Mouse (Mus musculus) B cell, adult (primary cell): ENCODE results near the gene Gm20708. TPM values are rescaled to one million over a fixed set of nuclear protein-coding genes. Genes with fewer than 3 reads are reported as not detected.

Experiments
- total RNA-seq: library from RNA; stranded (reverse); gene quantifications from 4 replicates; pipeline ENCODE4 v1.2.4, GENCODE M21; 2023; ENCODE audit not compliant: inconsistent age

Gm20708 gene
- total RNA-seq: 9.2 to 15.2 TPM (median 11.7 TPM) in 4 replicates

DNA sequence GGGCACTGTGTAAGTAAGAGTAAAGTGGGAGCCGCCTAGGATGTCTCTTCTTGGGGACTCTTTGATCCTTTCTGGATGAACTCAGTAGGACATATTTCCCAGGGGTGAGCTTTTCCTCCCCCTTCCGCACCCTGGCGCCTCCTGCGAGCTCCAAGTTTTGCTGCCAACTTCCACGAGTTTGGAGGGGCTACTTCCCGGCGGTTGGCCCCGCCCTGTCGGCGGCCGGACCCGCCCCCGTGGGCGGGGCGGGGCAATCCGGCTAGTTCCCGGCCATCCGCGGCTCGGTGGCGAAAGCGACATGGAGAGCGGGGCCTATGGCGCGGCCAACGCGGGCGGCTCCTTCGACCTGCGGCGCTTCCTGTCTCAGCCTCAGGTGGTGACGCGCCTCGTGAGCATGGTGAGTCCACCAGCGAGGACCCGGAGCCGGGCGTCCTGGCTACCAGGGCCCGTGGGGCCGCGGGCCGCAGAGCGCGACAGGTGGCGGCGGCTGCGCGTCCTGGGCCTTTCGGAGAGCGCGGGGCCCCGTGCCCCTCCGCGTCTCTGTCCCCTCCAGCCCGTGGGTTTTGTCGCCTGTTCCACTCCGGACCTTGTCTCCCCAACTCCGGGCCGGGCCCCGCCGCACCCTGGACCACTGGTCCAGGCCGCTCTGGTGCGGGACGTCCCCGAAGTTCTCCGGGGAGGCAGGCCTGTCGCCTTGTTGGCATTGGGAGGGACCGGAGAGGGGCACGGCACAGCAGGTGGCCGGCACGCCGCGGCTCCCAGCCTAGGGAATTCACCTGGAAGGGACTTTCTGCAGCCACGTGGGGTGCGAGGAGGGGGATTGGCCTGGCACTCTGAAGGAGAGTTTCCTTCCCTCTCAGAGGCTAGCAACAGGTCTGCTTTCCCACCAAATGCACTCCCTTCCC lies at the start of gene Gm20708, which contains the start of gene Syngr2:
Gene Gm20708, plus strand, starts transcription at position 262 of the 905 bp plus-strand sequence.
Gene Syngr2, plus strand, starts transcription at position 262 of the 905 bp plus-strand sequence.

DNA sequence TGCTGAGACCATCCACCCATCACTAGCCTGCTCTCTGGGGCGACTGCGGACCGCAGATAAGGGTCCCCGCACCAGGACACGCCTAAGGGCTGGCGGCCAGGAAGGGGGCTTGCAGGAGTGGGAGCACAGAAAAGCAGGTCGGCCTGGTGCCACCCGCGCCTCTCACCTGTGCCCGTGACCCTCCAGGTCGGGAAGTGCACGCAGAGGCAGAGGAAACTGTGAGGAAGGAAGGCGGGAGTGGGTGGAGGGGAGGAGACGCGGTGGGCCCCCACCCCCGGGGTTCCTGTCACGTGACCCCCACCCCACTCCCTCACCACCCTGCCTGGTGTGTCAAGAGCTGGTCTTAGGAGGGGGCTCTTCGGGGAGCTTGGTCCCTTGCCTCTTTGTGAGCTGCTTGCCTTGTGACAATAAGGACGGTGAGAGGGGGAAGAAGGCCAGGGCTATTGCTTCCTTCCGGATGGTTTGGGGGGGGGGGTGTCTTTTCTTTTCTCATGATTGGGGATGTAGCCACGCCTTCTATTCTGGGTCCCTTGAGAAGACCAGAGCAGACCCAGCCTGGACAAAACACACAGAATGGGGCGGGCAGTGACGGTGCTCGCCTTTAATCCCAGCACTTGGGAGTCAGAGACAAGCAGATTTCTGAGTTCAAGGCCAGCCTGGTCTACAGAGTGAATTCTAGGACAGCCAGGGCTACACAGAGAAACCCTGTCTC lies 27.3 kb upstream of the Gm20708 start, which contains the start of the genes Tmc8 and Tmc6:
Gene Tmc8, plus strand, starts transcription at position 84 of the 712 bp plus-strand sequence.
Gene Tmc6, minus strand, starts transcription at position 206 of the 712 bp plus-strand sequence.

DNA sequence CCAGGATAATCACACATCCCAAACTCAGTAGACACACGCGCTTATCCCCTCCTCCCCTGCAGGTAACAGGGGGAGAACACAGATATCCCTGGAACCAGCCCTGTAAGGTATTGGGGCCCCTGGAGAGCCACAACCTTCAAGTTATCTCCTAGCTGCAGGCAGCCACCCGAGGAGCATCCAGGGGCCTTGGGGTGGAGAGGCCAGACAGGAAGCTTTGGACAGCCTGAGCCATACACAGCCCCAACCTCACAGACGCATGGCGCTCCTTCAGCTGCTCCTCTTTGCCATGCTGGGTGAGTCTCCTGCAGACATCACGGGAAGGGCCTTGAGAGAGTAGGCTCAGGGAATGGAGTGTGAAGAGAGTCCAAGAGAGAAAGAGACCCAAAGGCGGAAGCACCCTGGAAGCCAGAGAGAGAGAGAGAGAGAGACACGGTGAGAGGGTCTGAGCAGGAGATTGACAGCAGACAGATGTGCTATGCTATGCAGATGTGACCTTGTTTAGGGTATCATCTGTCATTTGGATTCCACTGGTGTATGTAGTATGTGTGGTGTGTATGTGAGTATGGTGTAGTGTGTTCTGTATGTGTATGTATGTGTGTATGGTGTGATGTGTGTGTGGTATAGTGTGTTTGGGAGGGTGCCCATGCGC lies 11.8 kb upstream of the Gm20708 start, which contains the start of gene 6030468B19Rik:
Gene 6030468B19Rik, plus strand, starts transcription at position 150 of the 649 bp plus-strand sequence.

DNA sequence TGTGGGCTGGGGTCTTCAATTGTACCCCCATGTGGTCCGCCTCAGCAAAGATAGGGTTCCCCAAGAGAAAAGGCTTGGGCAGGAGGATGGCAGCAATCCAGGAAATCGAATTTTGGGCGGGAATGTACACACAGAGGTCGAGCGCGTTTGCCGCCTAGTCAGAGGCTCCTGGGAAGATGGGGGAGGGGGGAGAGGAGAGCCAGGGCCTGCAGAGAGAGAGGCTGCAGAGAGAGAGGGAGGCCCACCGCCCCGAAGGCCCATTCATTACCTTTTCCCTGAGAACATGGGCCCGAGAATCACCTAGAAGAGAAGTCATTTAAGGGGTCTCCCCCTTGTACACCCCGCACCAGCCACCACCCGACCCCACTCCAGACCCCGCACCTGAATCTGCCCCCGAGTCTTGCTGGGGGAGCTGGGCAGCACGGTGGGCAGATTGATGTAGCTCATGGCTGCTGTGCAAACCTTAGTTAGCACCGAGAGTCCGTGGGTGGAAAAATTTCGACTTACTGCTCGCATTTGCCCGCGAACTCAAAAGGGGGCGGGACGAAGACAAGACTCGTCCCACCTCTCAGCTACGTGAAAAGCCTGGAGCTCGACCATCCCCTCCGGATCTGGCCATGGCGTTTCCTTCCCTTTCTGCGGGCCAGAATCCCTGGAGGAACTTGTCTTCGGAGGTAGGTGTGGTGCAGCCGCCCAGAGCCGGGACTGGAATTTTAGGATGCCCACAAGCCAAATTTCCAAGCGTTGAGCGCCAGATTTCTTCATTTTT lies 16.0 kb downstream of the Gm20708 start, which contains the start of the genes Afmid and Tk1:
Gene Afmid, plus strand, starts transcription at position 592 of the 769 bp plus-strand sequence.
Gene Tk1, minus strand, starts transcription at position 760 of the 769 bp plus-strand sequence.

DNA sequence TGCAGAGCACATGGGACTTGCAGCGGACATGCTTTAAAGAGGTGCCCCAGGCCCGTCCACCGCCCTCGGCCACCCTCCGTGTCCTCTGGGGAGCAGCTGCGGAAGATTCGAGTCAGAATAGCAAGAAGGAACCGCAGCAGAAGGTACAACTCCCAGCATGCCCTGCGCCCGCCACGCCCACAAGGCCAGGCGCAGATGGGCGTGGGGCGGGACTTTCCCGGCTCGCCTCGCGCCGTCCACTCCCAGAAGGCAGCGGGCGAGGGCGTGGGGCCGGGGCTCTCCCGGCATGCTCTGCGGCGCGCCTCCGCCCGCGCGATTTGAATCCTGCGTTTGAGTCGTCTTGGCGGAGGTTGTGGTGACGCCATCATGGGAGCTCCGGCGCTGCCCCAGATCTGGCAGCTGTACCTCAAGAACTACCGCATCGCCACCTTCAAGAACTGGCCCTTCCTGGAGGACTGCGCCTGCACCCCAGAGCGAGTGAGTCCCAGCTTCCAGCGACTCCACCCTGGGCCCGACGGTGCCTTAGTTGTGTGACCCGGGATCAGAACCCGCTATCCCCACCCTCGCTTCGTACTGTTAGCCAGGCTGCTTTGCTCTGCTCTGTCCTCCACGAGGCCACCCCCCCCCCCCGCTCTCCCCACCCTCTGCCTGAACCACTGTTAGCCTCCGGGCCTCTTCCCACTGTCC lies 39.7 kb downstream of the Gm20708 start, which contains the start of gene Birc5:
Gene Birc5, plus strand, starts transcription at position 267 of the 687 bp plus-strand sequence.

DNA sequence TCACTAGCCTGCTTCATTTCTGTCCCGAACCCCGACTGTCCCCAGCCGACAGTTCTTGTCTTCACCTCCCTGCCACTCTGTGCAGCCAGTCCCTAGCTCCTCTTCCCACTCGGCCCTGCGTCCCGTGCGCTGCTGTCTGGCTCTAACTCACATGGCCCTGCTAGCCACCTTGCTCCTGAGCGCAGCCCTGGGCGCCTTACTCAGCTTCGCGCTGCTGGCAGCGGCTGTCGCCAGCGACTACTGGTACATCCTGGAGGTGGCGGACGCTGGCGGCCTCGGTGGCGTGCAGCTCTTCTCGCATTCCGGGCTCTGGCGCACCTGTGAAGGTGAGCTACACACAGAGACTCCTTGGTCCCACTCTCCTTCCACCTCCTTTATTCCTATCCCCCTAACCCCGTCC lies 51.1 kb downstream of the Gm20708 start, which contains the start of gene Tmem235:
Gene Tmem235, plus strand, starts transcription at position 152 of the 400 bp plus-strand sequence.

DNA sequence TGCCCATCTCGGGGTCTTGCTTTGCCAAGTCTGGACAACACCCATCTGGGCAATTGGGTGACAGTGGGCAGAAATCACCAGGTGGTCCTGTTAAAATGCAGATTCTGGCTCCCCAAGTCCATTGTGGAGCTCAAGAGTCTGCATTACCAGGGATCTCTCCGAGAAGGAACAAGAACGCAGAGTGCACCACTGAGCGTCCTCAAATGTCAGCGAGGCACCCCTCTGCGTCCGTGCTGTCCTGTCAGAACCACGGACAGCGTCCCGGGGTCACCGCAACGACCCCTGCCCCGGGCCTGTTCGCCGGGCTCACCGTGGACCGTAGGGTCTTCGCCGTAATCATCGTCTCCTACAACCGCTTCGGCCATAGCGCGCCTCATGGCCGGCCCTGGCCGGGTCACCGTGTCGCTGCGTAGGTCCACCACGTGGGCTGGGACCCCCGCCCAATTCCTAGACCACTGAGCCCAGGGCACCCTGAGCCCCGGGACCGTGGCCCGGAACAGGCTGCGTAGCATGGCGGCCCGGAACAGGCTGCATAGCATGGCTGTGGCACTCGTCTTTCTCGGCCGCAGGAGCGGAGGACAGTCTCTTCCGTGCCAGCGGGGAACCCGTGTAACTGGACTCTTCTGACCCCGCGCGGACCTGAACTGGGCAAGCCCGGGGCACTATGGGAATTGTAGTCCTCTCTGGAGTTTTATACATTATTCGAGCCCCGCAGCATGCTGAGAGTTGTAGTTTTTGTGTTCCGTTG lies 63.6 kb downstream of the Gm20708 start, which contains the start of gene Tha1:
Gene Tha1, minus strand, starts transcription at position 621 of the 748 bp plus-strand sequence.

Other genes starting within 250 kb of the Gm20708 start
- gene Tnrc6c, start 155.4 kb upstream of the Gm20708 start, total RNA-seq: 76.9 to 80.2 TPM (median 78.1 TPM) in 4 replicates
- gene Tmc8, start 27.6 kb upstream of the Gm20708 start, total RNA-seq: 62.9 to 82.9 TPM (median 68.0 TPM) in 4 replicates
- gene Tmc6, start 27.5 kb upstream of the Gm20708 start, total RNA-seq: 139 to 192 TPM (median 154 TPM) in 4 replicates
- gene 6030468B19Rik, start 12.0 kb upstream of the Gm20708 start, total RNA-seq: 2.4 to 5.4 TPM (median 2.6 TPM) in 4 replicates
- 177 to 196 TPM (median 184 TPM) in 4 replicates for gene Syngr2, start within 50 bp of the Gm20708 start, total RNA-seq
- 22.5 to 25.5 TPM (median 23.7 TPM) in 4 replicates for gene Afmid, start 16.3 kb downstream of the Gm20708 start, total RNA-seq
- 36.8 to 49.7 TPM (median 40.1 TPM) in 4 replicates for gene Tk1, start 16.4 kb downstream of the Gm20708 start, total RNA-seq
- gene Birc5, start 39.6 kb downstream of the Gm20708 start, total RNA-seq: 2.0 to 3.8 TPM (median 2.9 TPM) in 4 replicates
- not detected in 4 replicates for gene Tmem235, start 51.1 kb downstream of the Gm20708 start, total RNA-seq
- 1.4 to 3.8 TPM (median 2.7 TPM) in 4 replicates for gene Tha1, start 63.8 kb downstream of the Gm20708 start, total RNA-seq
- 48.6 to 53.9 TPM (median 51.8 TPM) in 4 replicates for gene Socs3, start 160.4 kb downstream of the Gm20708 start, total RNA-seq
- 39.7 to 45.2 TPM (median 42.5 TPM) in 4 replicates for gene Pgs1, start 176.6 kb downstream of the Gm20708 start, total RNA-seq